Mouse (Mus musculus) lung, postnatal 10 days (tissue): Measurements from ENCODE around the gene Scn1b.
A peak's percentile ranks its signal among the peaks of the same experiment; 100 is the strongest.

Experiments
- DNase-seq: peaks from one replicate; pipeline ENCODE4 v3.0.0; 2021

The Scn1b gene

DNA sequence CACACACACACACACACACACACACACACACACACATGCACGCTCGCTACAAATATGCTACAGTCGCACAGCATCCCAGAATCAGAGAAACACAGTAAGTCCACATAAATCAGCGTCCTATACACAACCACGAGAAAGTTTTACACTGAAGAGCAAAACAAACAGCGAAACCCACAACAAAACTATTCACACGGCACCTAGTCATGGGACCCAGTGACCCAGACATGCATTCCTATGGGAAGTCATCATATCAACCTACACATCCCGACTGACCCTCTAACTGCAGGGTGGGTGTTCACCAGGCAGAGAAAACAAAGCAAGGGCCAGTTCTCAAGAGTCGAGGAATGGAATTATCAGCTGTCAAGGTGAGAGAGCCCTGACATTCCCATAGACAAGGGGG is 22.5 kb upstream of the Scn1b start:
- DNase-seq, result no peak

DNA sequence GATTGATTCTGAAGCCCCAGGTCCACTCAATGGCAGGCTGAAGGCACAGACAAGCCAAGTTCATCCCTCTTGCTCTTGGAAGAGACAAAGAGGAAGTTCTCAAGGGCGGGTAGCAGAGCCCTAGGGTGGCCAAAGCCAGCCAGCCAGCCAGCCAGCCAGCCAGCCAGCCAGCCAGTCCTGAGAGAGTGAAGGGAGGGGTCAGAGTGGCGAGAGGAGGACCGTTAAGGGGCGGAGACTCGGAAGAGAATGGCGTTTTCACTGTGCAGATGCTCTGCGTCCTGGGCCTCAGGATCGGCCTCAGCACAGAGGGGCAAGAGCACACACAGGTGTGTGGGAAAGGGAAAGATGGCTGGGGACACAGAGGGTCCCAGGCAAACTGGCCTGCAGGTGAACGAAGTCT is 22.0 kb upstream of the Scn1b start:
- peak; percentile 83 for DNase-seq

- no peak for DNase-seq
Observed at GRCm38 (mm10) chr7:31148086-31148485, 21.3 kb upstream of the Scn1b start.

- peak; percentile 39 for DNase-seq
Observed at GRCm38 (mm10) chr7:31145596-31146160, 18.9 kb upstream of the Scn1b start.

GRCm38 (mm10) chr7:31144886-31145285 is 18.1 kb upstream of the Scn1b start:
- no peak for DNase-seq

DNA sequence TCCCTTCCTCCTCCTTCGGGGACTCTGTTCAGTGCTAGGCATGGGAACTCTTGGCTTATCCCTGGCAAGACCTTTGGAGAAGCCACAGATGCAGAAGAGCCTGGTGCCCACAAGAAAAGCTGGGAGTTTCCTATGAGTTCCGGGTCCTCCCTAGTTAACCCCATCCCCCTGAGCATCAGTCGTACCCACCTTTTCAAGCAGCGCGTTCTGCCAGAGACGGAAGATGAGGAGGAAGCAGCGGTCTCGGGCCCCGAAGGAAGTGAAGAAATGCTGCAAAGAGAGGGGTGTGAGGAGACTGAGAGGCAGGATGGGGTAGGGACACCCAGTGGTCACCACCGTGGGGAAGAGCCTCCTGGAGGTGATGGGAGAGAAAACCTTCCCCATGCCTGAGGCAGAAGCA is 14.1 kb upstream of the Scn1b start:
- DNase-seq, result no peak

- no peak for DNase-seq
Observed at GRCm38 (mm10) chr7:31140302-31140701, 13.5 kb upstream of the Scn1b start.

- peak; percentile 73 for DNase-seq
Observed at GRCm38 (mm10) chr7:31139765-31140164, 13.0 kb upstream of the Scn1b start.

- no peak for DNase-seq
Observed at GRCm38 (mm10) chr7:31135717-31136116, 8.9 kb upstream of the Scn1b start.

DNA sequence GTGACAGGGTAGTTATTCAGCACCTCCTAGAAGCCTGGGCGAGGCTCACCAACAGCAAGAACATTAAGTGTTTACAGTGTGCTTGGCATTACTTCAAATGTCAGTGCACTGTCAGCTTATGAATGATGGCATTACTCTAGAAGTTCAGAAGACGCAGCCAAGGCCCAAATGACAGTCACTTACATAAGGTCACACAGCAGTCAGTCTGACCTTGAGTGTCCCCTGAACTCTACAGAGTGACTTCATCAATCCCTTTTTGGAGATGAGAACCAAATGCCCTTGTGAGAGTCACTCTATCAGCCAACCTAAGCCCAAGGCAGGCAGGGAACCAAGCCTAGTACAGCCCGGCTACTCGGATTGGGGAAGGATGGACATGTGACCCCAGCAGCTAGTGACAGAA is 5.1 kb upstream of the Scn1b start:
- no peak for DNase-seq

- DNase-seq, result peak; percentile 72
Observed at GRCm38 (mm10) chr7:31130841-31131240, 4.0 kb upstream of the Scn1b start.

- DNase-seq, result no peak
Observed at GRCm38 (mm10) chr7:31130197-31130596, 3.4 kb upstream of the Scn1b start.

DNA sequence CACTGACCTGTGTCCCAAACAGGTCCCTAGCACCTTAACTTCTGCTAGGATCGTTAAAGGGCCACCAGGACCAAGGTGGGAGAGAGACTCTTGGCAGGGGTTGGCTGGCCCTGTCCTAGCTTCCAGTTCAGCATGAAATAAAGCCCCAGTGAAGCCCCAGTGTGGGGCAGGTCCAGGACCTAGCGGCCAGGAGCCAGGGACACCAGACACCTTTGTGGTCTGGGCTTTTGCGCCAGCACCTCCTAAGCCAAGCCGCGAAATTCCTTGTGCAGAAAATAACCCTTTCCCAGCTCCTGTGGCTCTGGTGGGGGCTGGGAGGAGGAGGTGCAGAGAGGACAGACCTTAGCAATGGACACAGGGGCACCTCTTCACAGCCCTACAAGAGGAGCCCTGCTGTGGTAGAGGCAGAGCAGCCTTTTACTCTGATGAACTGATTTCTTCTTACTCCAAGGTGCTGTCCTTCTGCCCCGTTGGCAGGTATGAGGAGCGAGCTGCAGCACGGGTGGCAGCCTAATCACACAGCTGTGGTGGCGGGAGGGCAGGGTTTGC is 1.4 kb upstream of the Scn1b start:
- DNase-seq, result no peak

- DNase-seq, result no peak
Observed at GRCm38 (mm10) chr7:31126211-31126751, 522 bp downstream of the Scn1b start.

DNA sequence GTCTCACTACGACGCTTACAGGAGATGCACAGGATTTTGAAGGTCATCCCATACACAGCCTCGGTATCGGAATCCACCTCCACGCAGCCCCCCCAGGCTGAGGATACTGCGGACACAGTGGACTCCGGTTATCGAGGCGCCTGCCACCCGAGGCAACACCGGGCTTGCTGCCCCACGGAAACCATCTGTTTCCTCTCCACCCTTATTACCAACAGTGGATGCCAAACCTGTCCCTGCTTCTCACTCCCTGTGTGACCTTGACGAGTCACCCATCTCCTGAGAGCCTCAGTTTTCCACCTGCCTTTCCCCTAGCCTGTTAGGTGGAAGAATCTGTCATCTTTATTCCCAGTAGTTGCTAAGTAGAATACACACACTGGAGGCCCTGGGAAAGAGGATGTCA is 1.7 kb downstream of the Scn1b start:
- no peak for DNase-seq

DNA sequence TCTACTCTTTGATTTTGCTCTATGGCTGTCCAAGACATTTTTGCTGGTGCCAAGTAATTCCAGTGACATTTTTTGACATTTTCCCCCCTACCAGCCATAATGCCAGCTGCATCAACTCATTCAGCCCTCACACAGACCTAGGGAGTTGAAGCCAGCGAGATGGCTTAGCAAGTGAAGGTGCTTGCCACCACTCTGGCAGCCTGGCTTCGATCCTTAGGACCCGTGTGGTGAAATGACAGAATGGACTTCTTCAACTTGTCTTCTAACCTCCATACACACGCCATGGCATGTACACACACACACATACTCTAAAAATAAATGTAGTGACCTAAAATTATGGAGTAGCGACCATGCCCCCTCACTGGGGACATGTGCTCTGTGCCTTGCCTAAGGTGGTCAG is 2.4 kb downstream of the Scn1b start:
- DNase-seq, result no peak

DNA sequence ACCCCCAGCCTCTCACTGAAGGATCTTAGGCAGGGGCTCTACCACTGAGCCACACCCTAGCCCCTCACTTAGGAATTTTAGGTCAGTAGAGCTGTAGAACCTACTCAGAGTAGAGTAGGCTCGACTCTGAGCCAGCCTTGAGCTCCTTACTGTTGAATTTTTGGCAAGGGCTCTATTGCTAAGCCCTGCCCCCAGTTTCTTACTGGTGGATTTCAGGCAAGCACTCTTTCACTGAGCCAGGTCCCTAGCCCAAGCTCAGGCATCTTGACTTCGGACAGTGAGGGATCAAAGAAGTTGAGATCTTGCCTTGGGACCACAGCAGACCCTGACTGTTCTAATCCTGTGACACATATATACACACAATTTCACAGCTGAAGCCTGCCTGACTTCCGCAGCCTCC is 3.1 kb downstream of the Scn1b start:
- DNase-seq, result no peak

DNA sequence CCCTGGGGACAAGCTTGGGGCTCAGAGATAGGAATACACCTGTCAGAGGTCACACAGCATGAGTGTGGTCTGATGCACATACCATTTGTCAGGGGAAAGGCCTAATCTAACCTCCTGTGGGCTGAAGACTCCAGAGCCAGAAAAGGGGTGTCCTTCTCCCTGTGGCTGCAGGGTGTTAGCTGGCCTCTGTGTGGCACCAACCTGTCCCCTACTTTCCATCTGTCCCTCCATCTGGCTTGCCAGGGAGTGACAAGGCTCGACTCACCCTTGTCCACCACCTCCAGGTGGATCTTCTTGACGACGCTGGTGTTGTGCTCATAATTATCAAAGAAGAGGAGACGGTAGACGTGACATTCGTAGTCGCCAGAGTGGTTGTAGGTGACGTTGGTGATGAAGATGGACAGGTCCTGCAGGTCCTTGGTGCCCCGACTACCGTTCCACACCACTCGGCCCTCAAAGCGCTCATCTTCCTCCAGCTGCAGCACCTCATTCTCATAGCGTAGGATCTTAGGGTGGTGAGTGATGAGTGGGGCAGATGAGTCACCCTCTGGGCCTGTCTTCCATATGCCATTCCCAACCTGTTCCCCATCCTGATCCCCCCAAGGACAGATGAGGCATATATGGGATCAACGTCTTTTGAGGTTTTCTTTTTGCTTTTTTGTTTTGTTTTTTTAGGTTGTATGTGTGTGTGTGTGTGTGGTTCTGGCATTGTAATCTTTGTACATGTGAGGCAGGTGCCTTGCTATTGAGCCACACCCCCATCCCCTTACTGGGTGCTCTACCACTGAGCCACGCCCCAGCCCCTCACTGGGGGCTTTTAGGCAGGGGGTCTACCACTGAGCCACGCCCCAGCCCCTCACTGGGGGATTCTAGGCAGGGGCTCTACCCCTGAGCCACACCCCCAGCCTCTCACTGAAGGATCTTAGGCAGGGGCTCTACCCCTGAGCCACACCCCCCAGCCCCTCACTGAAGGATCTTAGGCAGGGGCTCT is 3.9 kb downstream of the Scn1b start:
- DNase-seq, result no peak

DNA sequence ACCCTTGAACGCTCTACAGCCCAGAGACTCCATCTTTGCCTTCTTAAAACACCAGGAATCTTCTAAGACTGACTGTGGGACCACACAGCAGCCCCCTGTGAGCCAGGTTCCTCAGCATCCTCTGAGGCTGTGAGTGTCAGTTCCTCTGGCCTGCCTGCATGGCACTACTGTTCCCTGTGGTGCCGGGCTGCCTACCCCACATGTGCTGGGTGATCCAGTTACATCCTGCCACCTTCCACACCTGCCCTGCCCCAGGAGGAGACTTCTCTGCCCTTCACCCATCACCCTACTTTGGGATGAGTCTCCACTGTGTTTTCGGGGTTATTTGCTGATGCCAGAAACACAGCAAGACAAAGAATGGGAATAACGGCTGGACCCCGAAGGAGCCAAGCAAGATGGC is 7.2 kb downstream of the Scn1b start:
- no peak for DNase-seq

DNA sequence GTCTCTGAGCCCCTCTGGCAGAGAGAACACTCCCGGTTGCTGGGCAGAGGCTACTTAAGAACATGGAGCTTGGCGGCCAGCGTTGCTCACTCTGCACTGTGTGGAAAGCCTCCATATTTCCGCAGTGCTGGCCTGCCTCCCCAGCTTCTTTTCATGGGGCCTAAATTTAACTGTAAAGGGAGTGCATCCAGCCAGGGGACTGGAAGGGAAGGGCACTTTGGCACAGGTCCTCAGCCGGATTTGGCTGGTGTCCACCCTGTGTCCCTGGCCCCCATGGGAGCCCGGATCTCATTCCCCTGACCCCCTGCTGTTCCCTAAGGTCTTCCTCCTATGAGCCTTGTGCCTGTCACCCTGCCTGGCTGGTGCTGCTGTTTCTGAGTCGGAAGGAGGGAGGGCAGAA is 8.3 kb downstream of the Scn1b start:
- no peak for DNase-seq

- no peak for DNase-seq
Observed at GRCm38 (mm10) chr7:31117465-31117864, 9.3 kb downstream of the Scn1b start.

GRCm38 (mm10) chr7:31116721-31117145 is 10.1 kb downstream of the Scn1b start:
- DNase-seq, result no peak

DNA sequence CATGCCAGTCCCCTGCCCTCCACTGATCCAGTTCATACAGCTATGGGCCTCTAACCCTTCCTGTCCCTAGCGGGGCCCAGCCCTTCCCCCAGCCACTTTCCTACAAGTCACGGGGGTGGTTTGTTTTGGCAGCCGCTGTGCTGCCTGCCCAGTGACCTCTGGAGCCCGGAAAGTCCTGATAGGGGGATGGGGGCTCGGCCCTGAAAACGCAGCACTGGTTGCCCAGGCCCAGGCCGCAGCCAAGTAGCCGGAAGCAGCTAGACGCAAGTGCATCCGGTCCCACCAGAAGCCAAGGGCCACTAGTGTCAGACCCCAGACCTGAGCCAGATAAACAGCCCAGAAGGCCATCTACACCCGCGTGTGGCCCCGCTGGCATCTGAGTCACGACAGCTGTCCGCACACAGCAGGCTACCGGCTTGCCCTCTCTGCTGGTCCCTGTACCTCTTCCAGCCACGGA is 11.2 kb downstream of the Scn1b start:
- DNase-seq, result peak; percentile 71

DNA sequence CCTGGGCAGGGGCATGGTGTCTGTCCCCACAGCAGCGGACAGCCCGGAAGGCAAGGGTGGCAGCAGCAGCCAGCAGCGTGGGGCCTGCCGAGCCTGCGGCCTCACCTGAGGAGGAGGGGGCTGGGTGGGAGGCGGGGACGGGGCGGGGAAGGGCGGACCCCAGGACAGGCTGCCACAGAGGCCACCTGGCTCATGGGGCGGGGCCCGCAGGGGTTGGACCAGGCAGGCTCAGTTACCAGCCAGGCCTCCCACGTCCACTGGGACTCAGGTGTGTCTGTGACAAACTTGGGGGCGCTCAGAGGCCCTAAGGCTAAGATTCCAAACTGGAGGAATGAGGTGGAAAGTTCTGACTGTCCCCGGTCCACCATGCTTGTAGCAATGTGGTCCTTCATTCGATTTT is 11.6 kb downstream of the Scn1b start, which contains the start of gene Hpn:
TSS of gene Hpn (minus strand) at position 109 of the 400 bp plus-strand sequence.
- DNase-seq, result peak; percentile 67
